ENCODE assay signal across 16 mouse cellular contexts in the genomic region with DNA sequence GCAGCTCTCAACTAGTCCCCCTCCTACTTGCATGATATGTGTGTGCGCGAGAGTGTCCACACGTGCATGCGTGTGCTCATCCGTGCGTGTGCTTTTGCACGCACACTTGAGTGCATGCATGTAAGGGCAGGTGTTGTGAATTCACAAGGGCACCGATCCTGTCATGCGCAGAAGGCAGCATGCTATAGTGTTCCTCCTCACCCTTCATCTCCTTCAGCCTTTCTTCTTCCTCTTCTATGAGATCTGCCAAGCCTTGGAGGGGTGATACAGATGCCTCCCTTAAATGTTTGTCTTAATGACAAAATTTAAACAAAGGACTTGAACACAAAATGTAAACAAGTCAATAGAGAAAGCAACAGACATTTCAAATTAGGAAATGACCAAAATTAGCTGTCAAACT.
"Had no signal": no experiment of that assay in that cellular context is flagged by ENCODE, and none has a peak within 500 bp of the region (broad histone marks: within the 10 kb centered on the region; RNA-seq: fewer than 3 reads in every experiment).

No protein-coding gene starts in this region.

- H3K36me3 ChIP-seq: kidney, embryonic 15.5 days; limb, embryonic 15.5 days; liver, embryonic 13.5 days; lung, embryonic 15.5 days; midbrain, embryonic 15.5 days; neural tube, embryonic 13.5 days had no signal

- DNase-seq: kidney, adult 2 months; kidney, postnatal 14 days; liver, embryonic 13.5 days; liver, postnatal 0 days; retina, postnatal 1 day; right cerebral cortex, postnatal 4 days; spleen, adult 18-20 months; thymus, adult 2 months; thymus, postnatal 25 days had no signal

- H3K4me2 ChIP-seq: kidney, embryonic 15.5 days; limb, embryonic 15.5 days; liver, embryonic 13.5 days; lung, embryonic 15.5 days; midbrain, embryonic 11.5 days; midbrain, embryonic 15.5 days; neural tube, embryonic 13.5 days had no signal

- H3K4me3 ChIP-seq: kidney, embryonic 15.5 days; left cerebral cortex, adult 2 months; limb, embryonic 15.5 days; liver, embryonic 13.5 days; lung, embryonic 15.5 days; midbrain, embryonic 15.5 days; neural tube, embryonic 13.5 days had no signal

- H3K9ac ChIP-seq: kidney, embryonic 15.5 days; limb, embryonic 15.5 days; liver, embryonic 13.5 days; liver, postnatal 0 days; lung, embryonic 15.5 days; midbrain, embryonic 15.5 days; neural tube, embryonic 13.5 days had no signal

- H3K27ac ChIP-seq: kidney, embryonic 15.5 days; left cerebral cortex, adult 2 months; limb, embryonic 15.5 days; liver, embryonic 13.5 days; lung, embryonic 15.5 days; midbrain, embryonic 15.5 days; neural tube, embryonic 13.5 days had no signal

- H3K9me3 ChIP-seq: kidney, embryonic 15.5 days; limb, embryonic 15.5 days; liver, embryonic 13.5 days; lung, embryonic 15.5 days; midbrain, embryonic 15.5 days; neural tube, embryonic 13.5 days had no signal

- H3K27me3 ChIP-seq: kidney, embryonic 15.5 days; limb, embryonic 15.5 days; liver, embryonic 13.5 days; lung, embryonic 15.5 days; midbrain, embryonic 15.5 days; neural tube, embryonic 13.5 days had no signal

- ATAC-seq: liver, postnatal 0 days; midbrain, embryonic 15.5 days had no signal

- H3K4me1 ChIP-seq: kidney, embryonic 15.5 days; lung, embryonic 15.5 days; midbrain, embryonic 15.5 days had no signal
